Mouse (Mus musculus) urinary bladder, postnatal 14 days (tissue): ENCODE measurements at regions not wholly inside any gene's neighbourhood (a gene's known extent, or its start where the extent isn't known, plus 50 kb on each side); places are given as distances from the start of the nearest gene placed in this dataset.
"Not testable (repeated sequence)": the region's sequence is repeated elsewhere in the genome, so short reads cannot be mapped to it uniquely, and the experiment has no call there.

Source experiments
- DNase-seq: peaks from one replicate; pipeline ENCODE4 v3.0.0; 2021; ENCODE audit warnings: low spot score

DNA sequence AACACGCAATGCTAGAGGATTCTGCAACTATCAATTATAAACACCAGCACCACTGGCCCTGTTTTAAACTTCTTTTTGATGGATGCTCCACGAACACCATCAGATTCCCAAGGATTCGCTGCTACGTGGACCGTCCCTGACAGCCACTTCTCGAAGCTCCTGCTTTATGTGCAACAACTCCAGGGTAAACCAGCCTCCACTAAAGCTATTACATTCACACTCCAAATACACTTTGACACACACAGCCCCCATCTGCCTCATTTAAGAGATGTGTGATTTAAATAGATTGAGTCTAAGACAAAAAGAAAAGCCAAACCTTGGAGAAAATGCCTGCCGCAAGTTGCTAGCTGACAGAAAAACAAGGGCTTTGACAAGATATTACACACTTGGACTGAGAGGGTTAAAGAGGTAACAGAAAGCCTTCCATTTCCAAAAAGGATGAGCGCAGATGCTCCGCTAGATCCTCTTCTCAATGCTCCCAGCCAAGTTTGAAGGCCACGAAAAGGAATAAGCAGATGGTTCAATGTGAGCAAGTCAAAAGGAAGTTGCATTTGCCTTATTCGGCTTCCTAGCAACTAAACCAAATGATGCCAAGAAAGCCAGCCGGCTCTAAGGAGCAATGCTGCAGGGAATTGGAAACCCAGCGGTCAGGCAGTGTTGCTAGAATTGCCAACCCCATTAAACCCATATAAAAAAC, 54.0 kb upstream of the Cnep1r1 start:
- DNase-seq: no peak

DNA sequence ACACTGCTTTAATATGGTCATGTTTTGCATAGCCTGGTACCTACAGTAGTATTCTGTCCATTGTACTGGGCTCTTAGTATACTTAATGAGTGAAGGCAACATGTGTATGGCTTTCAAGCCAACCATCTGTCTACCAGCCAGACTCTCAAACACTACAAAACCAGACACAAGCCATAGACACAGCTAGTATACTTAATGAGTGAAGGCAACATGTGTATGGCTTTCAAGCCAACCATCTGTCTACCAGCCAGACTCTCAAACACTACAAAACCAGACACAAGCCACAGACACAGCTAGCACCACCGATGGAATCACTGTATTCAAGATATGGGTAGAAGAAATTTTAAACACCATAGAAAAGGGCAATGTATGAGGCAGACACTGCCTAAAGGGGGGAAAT, 59.5 kb upstream of the Cnep1r1 start:
- not testable (repeated sequence) for DNase-seq

DNA sequence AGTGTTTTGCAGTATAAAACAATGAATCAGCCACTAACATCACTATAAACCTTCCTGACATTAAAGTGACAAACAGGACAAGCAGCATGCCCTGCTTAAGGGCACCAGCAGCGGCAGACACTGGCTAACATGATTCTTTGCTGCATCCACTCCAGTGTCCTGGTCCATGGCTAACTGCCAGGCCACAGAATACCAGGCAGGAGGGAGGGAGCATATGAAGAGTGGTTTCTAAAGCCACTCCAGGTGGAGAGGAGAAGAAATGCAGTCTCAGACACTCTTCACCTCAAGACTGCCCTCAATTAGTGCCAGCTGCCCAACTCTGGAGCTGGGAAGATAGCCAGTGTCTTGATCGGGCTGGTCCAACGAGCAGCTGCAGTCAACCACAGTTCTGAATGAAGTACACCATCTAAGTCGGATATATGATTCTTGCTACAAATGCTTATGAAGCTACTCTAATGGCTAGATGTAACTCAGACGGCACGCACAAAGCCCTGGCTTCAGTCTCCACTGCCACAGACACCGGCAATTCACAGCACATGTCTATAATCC, 60.8 kb upstream of the Cnep1r1 start:
- DNase-seq: no peak

DNA sequence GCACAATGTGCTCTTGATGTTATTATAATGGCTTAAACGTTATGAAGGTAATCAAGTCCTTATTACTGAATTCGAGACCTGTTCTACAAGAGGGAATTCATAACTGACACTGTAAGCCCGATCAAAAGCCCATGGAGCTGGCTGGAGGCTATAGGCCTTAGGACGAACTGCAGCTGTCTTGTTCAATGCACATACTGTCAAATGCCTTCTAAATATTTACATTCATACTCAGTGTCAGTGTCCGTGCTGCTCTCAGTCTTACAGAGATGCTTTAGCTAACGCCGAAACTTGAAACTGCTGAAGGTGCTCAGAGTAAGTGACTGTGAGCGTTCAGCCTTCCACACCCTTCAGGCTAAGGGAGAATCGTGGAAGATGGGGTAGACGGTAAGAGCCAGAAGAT, 67.9 kb upstream of the Cnep1r1 start:
- no peak for DNase-seq

DNA sequence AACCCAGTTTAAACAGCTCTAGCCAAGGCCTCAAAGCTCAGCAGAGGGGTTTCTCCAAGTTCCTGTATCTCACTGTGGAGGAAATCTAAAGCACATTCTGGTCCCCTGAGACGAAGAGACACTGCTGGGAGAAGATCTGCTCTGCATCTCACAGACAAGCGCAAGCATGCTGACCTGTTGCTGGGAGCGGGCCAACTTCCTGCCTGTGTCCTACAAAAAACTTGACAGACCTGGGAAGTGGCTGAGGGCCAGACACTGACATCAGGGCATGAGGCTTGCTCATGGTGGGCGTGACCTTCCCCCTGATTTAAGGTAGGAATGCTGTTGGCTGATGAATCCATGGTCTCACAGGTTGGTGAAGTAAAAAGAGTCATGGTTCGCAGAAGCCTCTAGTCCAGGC, 69.5 kb upstream of the Cnep1r1 start:
- peak; percentile 50 for DNase-seq

DNA sequence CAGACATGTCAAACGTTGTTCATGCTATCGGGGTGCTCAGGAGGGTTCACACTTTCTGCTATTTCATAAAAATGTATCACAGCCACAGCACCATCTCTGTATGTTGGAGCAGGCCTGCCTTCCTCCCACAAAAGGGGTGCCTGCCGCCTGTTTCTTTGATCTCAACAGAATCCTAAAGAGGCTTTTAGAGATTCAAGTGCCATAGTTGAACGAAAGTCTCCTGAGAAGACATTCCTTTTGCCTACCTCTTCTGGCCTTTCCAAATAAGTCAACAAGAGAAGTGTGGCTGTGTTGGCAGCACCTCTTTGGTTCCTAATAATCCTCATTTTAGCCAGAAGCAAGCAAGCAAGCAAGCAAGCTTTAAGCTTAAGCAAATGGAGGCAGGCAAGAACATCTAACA, 72.6 kb upstream of the Cnep1r1 start:
- DNase-seq: no peak

DNA sequence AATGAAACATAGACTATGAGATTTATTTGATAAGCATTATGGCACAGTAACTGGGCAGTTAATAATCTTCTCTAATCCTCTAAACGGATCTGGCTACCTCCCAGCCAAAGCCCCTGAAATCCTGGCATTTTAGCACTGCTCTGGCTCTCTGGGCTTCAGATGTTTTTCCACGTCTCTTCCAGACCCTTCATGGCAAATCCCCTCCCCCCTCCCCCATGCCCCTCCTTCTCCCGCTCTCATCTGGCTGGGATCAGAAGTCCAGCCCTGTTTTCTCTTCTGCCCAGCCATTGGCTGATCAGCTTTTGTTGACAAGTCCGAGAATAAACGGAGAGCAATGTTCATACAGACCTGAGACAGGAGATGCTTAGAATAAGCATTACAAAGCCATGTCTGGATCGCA, 79.3 kb upstream of the Cnep1r1 start:
- DNase-seq: no peak

DNA sequence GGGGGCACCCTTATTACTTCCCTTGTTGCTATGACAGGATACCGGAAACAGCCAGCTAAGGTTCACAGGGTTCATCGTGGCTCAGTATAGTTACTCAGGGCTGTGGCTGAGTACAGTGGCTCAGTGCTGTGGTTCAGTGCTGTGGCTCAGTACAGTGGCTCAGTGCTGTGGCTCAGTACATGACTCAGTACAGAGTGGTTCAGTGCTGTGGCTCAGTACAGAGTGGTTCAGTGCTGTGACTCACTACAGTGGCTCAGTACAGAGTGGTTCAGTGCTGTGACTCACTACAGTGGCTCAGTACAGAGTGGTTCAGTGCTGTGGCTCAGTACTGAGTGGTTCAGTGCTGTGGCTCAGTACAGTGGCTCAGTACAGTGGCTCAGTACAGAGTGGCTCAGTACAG, 78.6 kb upstream of the Zfp423 start:
- DNase-seq: no peak

DNA sequence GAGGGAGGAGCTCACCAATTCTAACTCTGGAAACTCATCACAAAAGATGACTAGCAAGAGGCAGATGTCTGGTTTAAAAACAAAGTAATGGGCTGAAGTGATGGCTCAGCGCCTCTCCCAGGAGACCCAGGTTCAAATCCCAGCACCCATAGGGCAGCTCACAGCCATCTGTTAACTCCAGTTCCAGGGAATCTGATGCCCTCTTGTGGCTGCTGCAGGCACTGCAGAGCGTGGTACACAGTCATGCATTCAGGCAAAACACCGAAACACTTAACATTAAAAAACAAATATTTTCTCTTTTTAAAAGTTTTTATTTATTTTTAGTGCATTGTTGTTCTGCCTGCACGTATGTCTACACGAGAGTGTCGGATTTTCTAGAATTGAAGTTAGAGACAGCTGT, 73.7 kb upstream of the Zfp423 start:
- no peak for DNase-seq

DNA sequence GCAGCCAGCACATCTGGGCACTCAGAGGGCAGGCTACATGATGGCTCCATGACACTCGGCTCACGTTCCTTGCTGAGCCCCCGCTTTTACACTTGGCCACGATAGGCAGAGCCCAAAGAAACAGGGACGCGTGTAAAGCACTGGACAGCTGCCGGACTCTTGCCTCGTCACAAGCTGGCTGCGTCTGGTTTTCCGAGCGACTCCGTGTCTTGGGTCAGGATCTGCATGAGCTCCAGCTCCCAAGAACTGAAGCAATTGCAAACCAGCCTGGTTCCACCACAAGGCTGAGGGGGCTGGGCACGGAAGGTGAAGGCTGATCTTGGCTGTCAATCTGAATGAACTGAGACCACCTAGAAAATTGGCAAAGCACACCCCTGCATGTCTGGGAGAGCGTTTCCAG, 65.1 kb upstream of the Zfp423 start:
- peak; percentile 10 for DNase-seq

DNA sequence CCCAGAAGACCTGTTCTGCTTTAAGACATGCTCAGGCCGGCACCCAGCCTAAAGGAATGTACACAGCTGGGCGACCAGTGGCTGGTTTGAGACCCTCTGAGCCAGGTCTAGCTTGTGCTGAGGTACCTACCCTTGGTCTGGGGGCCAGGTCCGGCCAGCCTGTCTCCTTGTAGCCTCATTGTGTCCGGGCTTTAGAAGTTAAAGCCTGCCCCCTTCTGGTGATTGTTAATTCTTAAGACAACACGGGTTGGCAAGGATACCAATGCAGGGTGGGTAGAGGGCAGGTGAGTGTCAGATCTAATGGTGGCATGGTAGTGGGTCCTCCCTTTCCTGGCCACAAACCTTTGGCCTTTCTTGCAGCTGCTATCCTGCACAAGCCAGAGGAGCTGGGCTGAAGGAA, 64.0 kb upstream of the Zfp423 start:
- peak; percentile 17 for DNase-seq

DNA sequence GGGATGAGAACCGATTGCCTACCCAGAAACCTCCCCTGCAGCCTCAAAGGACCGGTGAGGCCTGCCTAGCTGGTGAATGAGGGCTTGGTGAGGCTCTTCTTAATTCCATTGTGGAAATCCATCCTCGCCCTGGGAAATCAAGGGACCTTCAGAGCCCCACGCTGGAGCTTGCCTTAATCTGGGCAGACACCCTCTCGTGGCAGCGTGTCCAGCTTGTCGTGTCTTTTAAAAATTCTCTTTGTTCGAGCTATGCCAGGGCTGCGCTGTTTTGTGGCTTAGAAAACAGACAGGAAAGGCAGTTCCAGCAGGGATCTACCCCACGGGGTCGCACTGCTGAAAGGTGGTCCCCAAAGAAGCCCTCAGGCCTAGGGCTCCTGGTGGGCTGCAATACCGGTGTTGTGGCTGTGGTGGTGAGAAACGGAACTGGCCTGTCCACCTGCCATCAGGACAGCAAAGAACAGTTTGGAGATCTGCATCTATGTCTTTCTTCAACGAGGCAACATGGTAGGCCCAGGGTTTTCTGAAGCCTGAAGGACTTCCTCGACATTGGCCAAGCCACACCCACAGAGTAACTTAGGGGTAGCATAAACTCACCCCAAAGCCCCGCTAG, 63.5 kb upstream of the Zfp423 start:
- no peak for DNase-seq

DNA sequence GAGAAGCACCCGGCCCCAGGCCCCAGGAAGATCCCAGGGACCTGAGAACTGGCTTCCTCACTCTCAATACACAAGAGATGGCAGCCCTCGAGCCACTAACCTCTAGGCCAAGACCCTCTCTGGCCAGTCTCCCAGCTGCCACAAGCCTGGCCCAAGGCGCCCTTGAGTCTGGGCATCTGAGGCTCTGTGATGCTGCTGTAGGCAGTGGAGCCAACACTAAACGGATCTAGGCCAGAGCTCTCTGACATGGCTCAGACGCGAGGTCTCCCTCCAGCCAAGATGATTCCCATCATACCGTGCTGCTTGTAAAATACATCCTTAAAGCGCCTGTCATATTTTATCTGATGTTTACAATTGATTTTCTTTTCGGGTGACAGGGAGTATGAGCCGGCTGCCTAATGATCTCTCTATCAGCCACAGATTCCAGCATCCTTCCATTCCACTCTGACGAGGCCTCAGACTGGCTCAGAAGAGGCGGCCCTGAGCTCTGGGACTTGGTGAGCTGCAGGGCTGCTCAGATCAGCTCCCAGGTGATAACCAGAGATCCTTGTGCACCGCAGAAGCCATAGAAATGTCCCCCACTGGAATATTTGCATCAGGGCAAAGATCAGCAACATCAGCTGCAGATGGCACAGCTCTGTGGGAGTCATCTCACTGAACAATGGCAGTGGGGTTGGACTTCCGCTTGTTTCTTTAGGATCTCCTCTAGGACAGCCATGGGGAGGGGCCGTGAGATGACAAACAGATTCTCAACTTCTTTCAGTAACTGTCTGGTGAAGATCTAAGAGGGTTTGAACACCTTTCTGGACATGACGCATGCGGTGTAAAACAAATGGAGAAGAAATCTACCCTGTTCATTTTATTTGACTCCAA, 60.1 kb upstream of the Zfp423 start:
- DNase-seq: peak; percentile 17

DNA sequence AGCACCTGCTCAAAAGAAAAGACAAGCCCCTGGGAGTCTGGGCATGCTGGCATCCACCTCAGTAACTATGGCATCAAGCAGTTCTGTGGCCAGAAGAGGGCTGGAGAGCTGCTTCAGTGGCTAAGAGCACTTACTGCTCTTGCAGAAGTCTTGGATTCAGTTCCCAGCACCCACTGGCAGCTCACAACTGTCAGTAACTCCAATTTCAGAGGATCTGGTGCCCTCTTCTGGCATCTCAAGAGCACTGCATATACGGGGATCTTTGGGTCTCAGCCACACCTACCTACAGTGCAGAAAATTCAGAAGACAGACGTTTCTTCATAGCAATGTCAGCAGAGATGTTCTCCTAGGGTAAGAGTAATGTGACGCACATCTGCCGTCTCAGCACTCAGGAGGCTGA, 59.1 kb upstream of the Zfp423 start:
- no peak for DNase-seq

DNA sequence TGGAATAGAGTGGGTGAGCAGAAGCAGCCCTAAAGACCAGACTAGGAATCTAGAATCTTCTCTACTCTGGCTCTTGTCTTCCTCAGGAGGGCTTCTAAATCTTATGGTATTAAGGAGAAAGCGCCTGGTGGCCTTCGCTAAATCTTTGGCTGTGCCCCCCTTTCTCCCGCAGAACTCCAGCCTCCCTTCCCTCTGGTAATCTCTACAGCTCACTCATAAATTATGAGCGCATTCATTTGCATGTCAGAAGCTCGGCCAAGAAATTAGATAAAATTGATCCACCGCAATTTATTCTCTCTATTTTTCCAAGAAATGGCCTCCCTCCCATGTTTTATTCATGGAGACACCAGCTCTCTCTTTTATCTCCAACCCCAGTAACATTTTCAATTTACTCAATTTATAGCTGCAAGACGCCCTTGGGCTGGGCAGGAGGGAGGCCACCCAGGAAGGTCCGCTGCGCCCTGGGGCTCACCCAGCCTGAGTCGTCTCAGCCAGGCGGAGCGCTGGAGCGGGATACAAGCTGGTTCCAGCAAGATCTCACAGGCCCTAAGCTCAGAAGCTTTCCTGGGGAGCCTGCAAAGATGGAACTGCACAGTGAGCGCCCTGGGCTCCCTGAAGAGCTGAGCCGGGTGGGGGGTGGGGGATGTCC, 52.9 kb upstream of the Zfp423 start:
- DNase-seq: peak; percentile 48

DNA sequence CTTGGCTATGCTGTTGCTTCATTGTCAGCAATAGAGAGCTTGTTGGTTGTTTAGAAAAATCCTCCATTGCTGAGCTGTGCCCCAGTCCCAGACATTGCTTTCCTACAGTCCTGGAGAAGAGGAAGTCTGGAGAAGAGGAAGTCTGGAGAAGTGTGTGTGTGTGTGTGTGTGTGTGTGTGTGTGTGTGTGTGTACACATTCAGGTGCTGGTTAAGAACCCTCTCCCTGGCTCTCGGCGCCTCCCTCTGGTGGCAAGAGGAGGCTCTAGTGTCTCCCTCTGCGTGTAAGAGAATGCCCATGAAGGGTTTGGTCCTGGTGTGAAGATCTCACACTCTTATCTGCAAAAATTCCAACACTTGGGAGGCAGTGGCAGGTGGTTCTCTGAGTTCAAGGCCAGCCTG, 51.2 kb upstream of the Zfp423 start:
- DNase-seq: peak; percentile 29

DNA sequence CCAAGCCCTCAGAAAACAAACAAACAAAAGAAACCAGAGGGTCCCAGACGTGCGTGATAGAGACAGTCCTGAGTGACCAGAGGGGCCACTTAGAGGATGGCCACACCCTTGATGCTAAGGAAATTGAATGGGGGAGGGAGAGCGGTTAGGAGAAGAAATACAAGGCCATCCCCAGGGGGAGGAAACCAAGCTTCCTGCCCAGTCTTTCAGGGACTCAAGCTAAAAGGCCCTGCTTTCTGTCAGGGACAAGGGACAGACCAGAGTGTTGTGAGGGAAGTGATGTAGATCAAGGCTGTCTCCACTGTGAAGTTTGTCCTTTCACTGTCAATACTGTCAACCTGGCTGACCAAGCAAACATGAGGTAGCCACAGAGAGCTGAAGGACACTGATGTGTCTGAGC, 50.5 kb upstream of the Zfp423 start:
- DNase-seq: no peak
